Mouse (Mus musculus) kidney, postnatal 0 days (tissue): ENCODE measurements around the gene Tmem204. TPM values are rescaled to one million over a fixed set of nuclear protein-coding genes. Genes with fewer than 3 reads are reported as not detected.
"Not testable (repeated sequence)": the region's sequence is repeated elsewhere in the genome, so short reads cannot be mapped to it uniquely, and the experiment has no call there.

Experiments used
- ATAC-seq: fragments of 200-750 bp; cut with Nextera tagmentation; replicated peaks from 2 replicates; pipeline ENCODE4 v1.8.0; 2017; ENCODE audit warnings: low read depth, moderate number of reproducible peaks, moderate TSS enrichment, moderate library complexity; ENCODE audit not compliant: low FRiP score
- DNase-seq: peaks from one replicate; pipeline ENCODE4 v3.0.0-alpha.2; 2016; ENCODE audit warnings: low spot score
- H3K27ac ChIP-seq: fragments of 300-500 bp; sonication (generic); 2 replicates; pipeline ENCODE4 v1.5.1; 2014; ENCODE audit warnings: mild to moderate bottlenecking
- H3K27me3 ChIP-seq: fragments of 300-500 bp; sonication (generic); 2 replicates; pipeline ENCODE4 v1.6.1; 2014; ENCODE audit warnings: low read length, mixed read lengths; ENCODE audit not compliant: insufficient read depth
- H3K36me3 ChIP-seq: fragments of 300-500 bp; sonication (generic); 2 replicates; pipeline ENCODE4 v1.6.1; 2014; ENCODE audit warnings: low read length, mixed read lengths; ENCODE audit not compliant: insufficient read depth
- H3K4me1 ChIP-seq: fragments of 300-500 bp; sonication (generic); replicated peaks from 2 replicates; pipeline ENCODE4 v1.6.1; 2014; ENCODE audit warnings: antibody characterized with exemption, low read length, mixed read lengths; ENCODE audit not compliant: insufficient read depth
- H3K4me2 ChIP-seq: fragments of 300-500 bp; sonication (generic); 2 replicates; pipeline ENCODE4 v1.6.1; 2014; ENCODE audit warnings: mild to moderate bottlenecking, low read length, moderate library complexity, mixed read lengths
- H3K4me3 ChIP-seq: fragments of 300-500 bp; sonication (generic); replicated peaks from 2 replicates; pipeline ENCODE4 v1.5.1; 2014; ENCODE audit warnings: low read depth, low read length
- H3K9ac ChIP-seq: fragments of 300-500 bp; sonication (generic); 2 replicates; pipeline ENCODE4 v1.6.1; 2014; ENCODE audit warnings: low read depth, low read length
- H3K9me3 ChIP-seq: fragments of 300-500 bp; sonication (generic); replicated peaks from 2 replicates; pipeline ENCODE4 v1.6.1; 2016; ENCODE audit warnings: low read length, inconsistent platforms, mixed read lengths
- CTCF ChIP-seq: IDR thresholded peaks from 2 replicates; pipeline ENCODE4 v1.5.1; 2016; ENCODE audit warnings: antibody characterized with exemption, low read depth, mild to moderate bottlenecking, moderate library complexity
- WGBS: fragments of 180-500 bp; shearing (Covaris S2); extraction: QIAGEN DNeasy Blood & Tissue Kit; methylation state at CpG from one replicate; pipeline ENCODE4 v1.1.7; 2014; 5-methylcytosine and 5-hydroxymethylcytosine counted together
- polyA plus RNA-seq: library from polyadenylated mRNA; unstranded; fragments of >200 nt; fragmentation: Nextera tagmentation; extraction: Ambion mirVana; gene quantifications from 2 replicates; pipeline ENCODE4 v1.2.1, GENCODE M21; 2015

Gene Tmem204
- 54.5 and 59.9 TPM in 2 replicates for polyA plus RNA-seq

DNA sequence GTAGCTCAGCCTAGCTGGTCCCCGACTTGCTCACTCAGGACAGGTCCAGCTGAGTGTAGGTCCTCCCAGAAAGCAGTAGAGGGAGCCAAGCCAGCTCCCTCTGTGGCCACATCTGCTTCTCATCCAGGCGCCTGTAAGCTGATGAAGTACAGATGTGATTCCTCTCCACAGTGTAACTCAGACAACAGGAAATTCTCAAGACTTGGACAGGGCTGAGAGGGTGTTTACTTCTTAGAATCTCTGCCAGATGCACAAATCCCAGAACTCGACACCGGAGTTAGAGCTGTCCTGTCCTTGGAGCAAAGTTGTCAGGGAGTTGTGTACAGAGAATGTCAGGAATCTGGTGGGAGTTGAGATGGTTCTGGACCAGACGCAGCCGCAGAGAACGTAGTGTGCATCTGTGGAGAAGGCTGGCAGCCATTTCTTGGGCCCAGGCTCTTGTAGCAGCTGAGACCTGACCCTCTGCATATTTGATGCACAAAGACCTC lies at the start of gene Tmem204:
Tmem204 (minus strand) TSS at position 148 of the 488 bp plus-strand sequence.
- Histone ChIP-seq H3K27ac (peak within 1 kb of the TSS; percentile 94), H3K4me1 (peaks cover 10% of the 10 kb centered on the region; the same call in 1 of the 2 replicates), H3K36me3 (0 out of 2 replicates have a peak, but pooled peaks cover 7% of the 10 kb centered on the region), H3K9ac (no peak within 1 kb of the TSS), H3K27me3 (no peaks in the 10 kb centered on the region), H3K9me3 (no peaks in the 10 kb centered on the region), H3K4me2 (peak within 1 kb of the TSS; percentile 6; the same call in 1 of the 2 replicates), H3K4me3 (no peak within 1 kb of the TSS)
- WGBS = 12% methylated on average over 7 of the region's 7 CpGs
- DNase-seq = peak; percentile 98
- ATAC-seq = peak; percentile 85
- TF ChIP-seq CTCF = peak; percentile 65

DNA sequence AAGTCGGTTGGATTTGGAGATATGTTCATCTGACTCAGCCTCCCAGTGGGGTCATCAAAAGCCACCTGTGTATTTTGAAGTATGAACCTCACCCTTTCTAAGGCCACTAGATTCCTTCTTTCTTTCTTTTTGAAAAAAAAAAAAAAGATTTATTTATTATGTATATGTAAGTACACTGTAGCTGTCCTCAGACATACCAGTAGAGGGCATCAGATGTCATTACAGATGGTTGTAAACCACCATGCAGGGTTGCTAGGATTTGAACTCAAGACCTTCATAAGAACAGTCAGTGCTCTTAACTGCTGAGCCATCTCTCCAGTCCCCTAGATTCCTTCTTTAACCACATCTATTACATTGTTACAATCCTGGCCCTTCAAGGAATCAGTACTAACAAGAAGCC lies 46.7 kb upstream of the Tmem204 start:
- Histone ChIP-seq H3K9ac (no peak overlapping the region), H3K4me2 (no peak overlapping the region), H3K4me3 (no peak overlapping the region), H3K27me3 (no peaks in the 10 kb centered on the region), H3K36me3 (no peaks in the 10 kb centered on the region), H3K9me3 (no peaks in the 10 kb centered on the region), H3K27ac (no peak overlapping the region), H3K4me1 (peaks cover 2% of the 10 kb centered on the region; the same call in 1 of the 2 replicates)
- ATAC-seq (no peak), DNase-seq (no peak)
- 80% methylated on average over 1 of the region's 1 CpGs for WGBS
- 0 out of 2 replicates have a peak, but pooled peaks have one; percentile 23 for TF ChIP-seq CTCF

DNA sequence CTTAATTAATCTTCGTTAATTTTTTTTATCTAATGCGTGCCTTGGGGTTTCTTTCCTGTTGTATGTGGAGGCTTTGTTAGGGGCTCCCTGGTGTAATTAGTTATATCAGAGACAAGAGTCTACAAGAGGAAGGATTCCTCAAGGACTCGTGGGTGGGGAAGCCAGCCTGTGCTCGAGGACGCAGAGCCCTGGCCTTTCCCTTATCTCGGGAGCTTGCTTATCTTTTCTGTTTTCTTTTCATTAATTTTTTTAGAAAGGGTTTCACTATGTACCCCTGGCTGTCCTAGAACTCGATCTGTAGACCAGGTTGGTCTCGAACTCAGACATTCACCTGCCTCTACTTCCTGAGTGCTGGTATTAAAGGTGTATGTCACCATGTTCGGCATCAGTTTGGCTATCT lies 44.3 kb upstream of the Tmem204 start:
- no peaks in the 10 kb centered on the region for H3K4me1 ChIP-seq
- no peaks in the 10 kb centered on the region for H3K9me3 ChIP-seq
- no peak overlapping the region for H3K9ac ChIP-seq
- H3K27ac ChIP-seq = no peak overlapping the region
- no peak for ATAC-seq
- TF ChIP-seq CTCF = no peak
- no peaks in the 10 kb centered on the region for H3K27me3 ChIP-seq
- no peak overlapping the region for H3K4me2 ChIP-seq
- WGBS = 69% methylated on average over 9 of the region's 9 CpGs
- no peaks in the 10 kb centered on the region for H3K36me3 ChIP-seq
- no peak for DNase-seq
- H3K4me3 ChIP-seq = no peak overlapping the region

DNA sequence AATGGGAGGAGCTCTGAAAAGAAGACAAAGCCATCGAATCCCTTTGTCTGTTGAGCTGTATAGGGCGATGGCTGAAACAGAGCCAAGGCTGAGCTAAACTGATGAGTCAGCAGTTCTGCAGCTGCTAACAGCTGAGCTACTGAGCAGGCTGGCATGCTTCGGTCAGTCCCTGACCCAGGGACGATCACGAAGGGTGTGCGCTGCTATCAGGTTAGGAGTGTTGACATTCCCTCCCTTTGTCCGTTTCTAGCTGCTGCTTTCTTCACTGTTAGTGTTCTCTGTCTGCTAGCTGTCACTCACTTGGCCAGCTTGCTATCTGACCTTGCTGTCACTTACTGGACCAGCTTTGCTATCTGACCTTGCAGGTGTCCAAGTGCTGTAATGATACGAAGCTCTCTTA lies 43.7 kb upstream of the Tmem204 start:
- Histone ChIP-seq H3K4me2 (no peak overlapping the region), H3K27ac (no peak overlapping the region), H3K9ac (no peak overlapping the region), H3K4me3 (no peak overlapping the region), H3K27me3 (no peaks in the 10 kb centered on the region), H3K4me1 (no peaks in the 10 kb centered on the region), H3K36me3 (no peaks in the 10 kb centered on the region), H3K9me3 (no peaks in the 10 kb centered on the region)
- ATAC-seq (no peak), DNase-seq (no peak)
- TF ChIP-seq CTCF = no peak
- WGBS = 52% methylated on average over 8 of the region's 8 CpGs

DNA sequence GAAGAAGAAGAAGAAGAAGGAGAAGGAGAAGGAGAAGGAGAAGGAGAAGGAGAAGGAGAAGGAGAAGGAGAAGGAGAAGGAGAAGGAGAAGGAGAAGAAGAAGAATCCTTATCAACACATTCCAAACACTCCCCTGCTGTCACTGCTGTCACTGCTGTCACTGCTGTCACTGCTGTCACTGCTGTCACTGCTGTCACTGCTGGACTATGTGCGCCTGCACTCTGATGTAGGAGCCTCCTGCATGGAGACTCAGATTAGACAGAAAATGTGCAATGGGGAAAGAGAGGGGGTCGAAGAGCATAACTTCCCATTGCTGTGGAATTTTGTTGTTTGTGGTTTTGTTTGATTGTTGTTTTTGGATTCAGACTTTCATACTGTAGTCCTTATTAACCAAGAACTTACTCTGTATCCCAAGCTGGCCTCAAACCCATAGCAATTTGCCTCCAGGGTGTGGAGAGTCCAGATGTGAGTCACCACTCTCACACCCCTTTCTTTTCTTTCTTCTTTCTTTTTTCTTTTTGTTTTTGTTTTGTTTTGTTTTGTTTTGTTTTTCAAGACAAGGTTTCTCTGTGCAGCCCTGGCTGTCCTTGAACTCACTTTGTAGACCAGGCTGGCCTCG lies 42.2 kb upstream of the Tmem204 start:
- DNase-seq, H3K27me3 ChIP-seq, H3K4me2 ChIP-seq, H3K27ac ChIP-seq, H3K36me3 ChIP-seq, H3K9me3 ChIP-seq, ATAC-seq, H3K9ac ChIP-seq, H3K4me3 ChIP-seq, H3K4me1 ChIP-seq: not testable (repeated sequence)
- 66% methylated on average over 3 of the region's 3 CpGs for WGBS

DNA sequence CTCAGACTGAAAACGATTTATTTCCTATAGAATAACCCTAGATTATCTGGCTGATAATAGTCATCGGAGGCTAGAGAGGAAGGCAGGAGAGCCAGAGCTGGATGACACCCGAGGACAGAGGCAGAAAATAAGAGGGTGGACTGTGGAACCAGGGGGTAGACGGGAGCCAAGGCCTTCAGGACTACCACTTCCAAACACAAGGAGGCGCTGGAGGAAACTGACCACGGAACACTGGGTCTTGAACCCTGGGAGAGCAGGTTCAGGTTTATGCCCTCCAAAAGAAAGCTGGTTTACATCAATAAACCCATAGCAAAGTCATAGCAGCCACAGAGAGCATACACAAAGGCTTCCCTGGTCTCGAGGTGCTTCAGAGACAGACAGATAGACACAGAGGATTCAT lies 40.6 kb upstream of the Tmem204 start:
- no peaks in the 10 kb centered on the region for H3K9me3 ChIP-seq
- no peak for DNase-seq
- no peak overlapping the region for H3K27ac ChIP-seq
- TF ChIP-seq CTCF = peak; percentile 43
- no peak overlapping the region for H3K4me2 ChIP-seq
- H3K4me1 ChIP-seq = no peaks in the 10 kb centered on the region
- H3K27me3 ChIP-seq = no peaks in the 10 kb centered on the region
- no peak for ATAC-seq
- WGBS = 27% methylated on average over 7 of the region's 7 CpGs
- no peak overlapping the region for H3K4me3 ChIP-seq
- no peak overlapping the region for H3K9ac ChIP-seq
- no peaks in the 10 kb centered on the region for H3K36me3 ChIP-seq

DNA sequence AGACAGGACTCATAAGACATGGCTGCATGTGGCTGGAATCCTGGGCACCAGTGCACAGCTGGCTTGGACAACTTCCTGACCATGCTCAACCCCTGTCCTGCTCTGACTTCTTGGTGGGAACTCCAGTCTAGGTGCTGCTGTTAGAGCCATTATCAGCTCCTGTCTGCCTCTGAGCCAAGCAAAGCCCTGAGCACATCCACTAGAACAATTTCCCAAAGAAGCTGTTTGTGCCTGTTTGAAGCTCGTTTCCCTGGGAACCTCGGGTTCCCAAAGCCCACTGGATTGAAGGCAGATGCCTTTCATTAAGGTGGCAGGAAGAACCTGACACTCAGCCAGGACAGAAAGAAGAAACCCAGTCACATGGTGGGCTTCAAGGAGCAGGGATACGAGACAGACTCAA lies 37.0 kb upstream of the Tmem204 start, which contains the start of gene Ptx4:
Ptx4 (plus strand) TSS at position 355 of the 400 bp plus-strand sequence.
- Histone ChIP-seq H3K27me3 (no peaks in the 10 kb centered on the region), H3K4me1 (no peaks in the 10 kb centered on the region), H3K36me3 (no peaks in the 10 kb centered on the region), H3K4me3 (no peak within 1 kb of the TSS), H3K9ac (0 out of 2 replicates have a peak within 1 kb of the TSS, but pooled peaks have one; percentile 2), H3K27ac (no peak within 1 kb of the TSS), H3K9me3 (no peaks in the 10 kb centered on the region), H3K4me2 (no peak within 1 kb of the TSS)
- TF ChIP-seq CTCF = no peak
- ATAC-seq (no peak), DNase-seq (no peak)
- 27% methylated on average over 3 of the region's 3 CpGs for WGBS
